Mouse (Mus musculus): ENCODE measurements at regions not wholly inside any gene's neighbourhood (a gene's known extent, or its start where the extent isn't known, plus 50 kb on each side); places are given as distances from the start of the nearest gene placed in this dataset.
A peak's percentile ranks its signal among the peaks of the same experiment; 100 is the strongest.
"Not testable (repeated sequence)": the region's sequence is repeated elsewhere in the genome, so short reads cannot be mapped to it uniquely, and the experiment has no call there.

GRCm38 (mm10) chr16:3334355-3334754 lies 256.5 kb upstream of the Olfr161 start:
- 94% methylated on average over 5 of the region's 5 CpGs for WGBS

GRCm38 (mm10) chr16:3343372-3343771 lies 247.5 kb upstream of the Olfr161 start:
- not testable (repeated sequence) for H3K4me3 ChIP-seq (ENCODE audit: extremely low read depth, insufficient read depth, insufficient read length); DNase-seq (ENCODE audit: low read depth in 1 of 2, low spot score in 2 of 2); H3K27ac ChIP-seq (ENCODE audit: insufficient read depth, low read length); H3K4me1 ChIP-seq (ENCODE audit: control insufficient read depth, insufficient read depth, insufficient read length); H3K27me3 ChIP-seq (ENCODE audit: control insufficient read depth, insufficient read depth, low read length); H3K36me3 ChIP-seq (ENCODE audit: control insufficient read depth, insufficient read depth, low read length)
- 32% methylated on average over 4 of the region's 4 CpGs for WGBS

More at GRCm38 (mm10) chr16:3334355-3334754, 256.5 kb upstream of the Olfr161 start:
- not testable (repeated sequence) for H3K27ac ChIP-seq (ENCODE audit: insufficient read depth, low read length); H3K4me3 ChIP-seq (ENCODE audit: extremely low read depth, insufficient read depth, insufficient read length); H3K36me3 ChIP-seq (ENCODE audit: control insufficient read depth, insufficient read depth, low read length); H3K4me1 ChIP-seq (ENCODE audit: control insufficient read depth, insufficient read depth, insufficient read length); DNase-seq (ENCODE audit: low read depth in 1 of 2, low spot score in 2 of 2); H3K27me3 ChIP-seq (ENCODE audit: control insufficient read depth, insufficient read depth, low read length)

GRCm38 (mm10) chr16:3344725-3345380 lies 246.0 kb upstream of the Olfr161 start:
- H3K36me3 ChIP-seq (ENCODE audit: control insufficient read depth, insufficient read depth, low read length); H3K27ac ChIP-seq (ENCODE audit: insufficient read depth, low read length); H3K4me1 ChIP-seq (ENCODE audit: control insufficient read depth, insufficient read depth, insufficient read length); DNase-seq (ENCODE audit: low read depth in 1 of 2, low spot score in 2 of 2); H3K4me3 ChIP-seq (ENCODE audit: extremely low read depth, insufficient read depth, insufficient read length); H3K27me3 ChIP-seq (ENCODE audit: control insufficient read depth, insufficient read depth, low read length): not testable (repeated sequence)
- no CpG with 5 or more reads among the region's 1 CpGs for WGBS

GRCm38 (mm10) chr16:3349382-3349781 lies 241.5 kb upstream of the Olfr161 start:
- 83% methylated on average over 1 of the region's 4 CpGs for WGBS
- DNase-seq (ENCODE audit: low read depth in 1 of 2, low spot score in 2 of 2) = not testable (repeated sequence)

GRCm38 (mm10) chr16:3349850-3350547 lies 240.8 kb upstream of the Olfr161 start:
- not testable (repeated sequence) for H3K27ac ChIP-seq (ENCODE audit: insufficient read depth, low read length); DNase-seq (ENCODE audit: low read depth in 1 of 2, low spot score in 2 of 2); H3K4me3 ChIP-seq (ENCODE audit: extremely low read depth, insufficient read depth, insufficient read length); H3K27me3 ChIP-seq (ENCODE audit: control insufficient read depth, insufficient read depth, low read length); H3K36me3 ChIP-seq (ENCODE audit: control insufficient read depth, insufficient read depth, low read length); H3K4me1 ChIP-seq (ENCODE audit: control insufficient read depth, insufficient read depth, insufficient read length)
- WGBS = 49% methylated on average over 3 of the region's 4 CpGs

More at GRCm38 (mm10) chr16:3349382-3349781, 241.5 kb upstream of the Olfr161 start:
- not testable (repeated sequence) for H3K4me3 ChIP-seq (ENCODE audit: extremely low read depth, insufficient read depth, insufficient read length); H3K27ac ChIP-seq (ENCODE audit: insufficient read depth, low read length); H3K4me1 ChIP-seq (ENCODE audit: control insufficient read depth, insufficient read depth, insufficient read length); H3K27me3 ChIP-seq (ENCODE audit: control insufficient read depth, insufficient read depth, low read length); H3K36me3 ChIP-seq (ENCODE audit: control insufficient read depth, insufficient read depth, low read length)

- not testable (repeated sequence) for H3K27me3 ChIP-seq (ENCODE audit: control insufficient read depth, insufficient read depth, low read length); H3K36me3 ChIP-seq (ENCODE audit: control insufficient read depth, insufficient read depth, low read length); H3K4me3 ChIP-seq (ENCODE audit: extremely low read depth, insufficient read depth, insufficient read length); H3K4me1 ChIP-seq (ENCODE audit: control insufficient read depth, insufficient read depth, insufficient read length); H3K27ac ChIP-seq (ENCODE audit: insufficient read depth, low read length)
- 75% methylated on average over 7 of the region's 7 CpGs for WGBS
- peak in 1 of 2 experiments; percentile 30 for DNase-seq (ENCODE audit: low read depth in 1 of 2, low spot score in 2 of 2)
Observed at GRCm38 (mm10) chr16:3350668-3351507, 240.0 kb upstream of the Olfr161 start.

- not testable (repeated sequence) for H3K4me3 ChIP-seq (ENCODE audit: extremely low read depth, insufficient read depth, insufficient read length); H3K4me1 ChIP-seq (ENCODE audit: control insufficient read depth, insufficient read depth, insufficient read length); H3K36me3 ChIP-seq (ENCODE audit: control insufficient read depth, insufficient read depth, low read length); H3K27ac ChIP-seq (ENCODE audit: insufficient read depth, low read length); DNase-seq (ENCODE audit: low read depth in 1 of 2, low spot score in 2 of 2); H3K27me3 ChIP-seq (ENCODE audit: control insufficient read depth, insufficient read depth, low read length)
- 75% methylated on average over 3 of the region's 3 CpGs for WGBS
Observed at GRCm38 (mm10) chr16:3351508-3352046, 239.3 kb upstream of the Olfr161 start.

All from spleen, adult 2 months (tissue).